Mouse (Mus musculus) small intestine, adult 2 months (tissue): Measurements from ENCODE around the gene Lpcat4.

Source experiments
- CTCF ChIP-seq: fragments of 200-500 bp; IDR thresholded peaks from 2 replicates; pipeline ENCODE4 v1.5.1; 2012; ENCODE audit warnings: low read depth, mild to moderate bottlenecking, control low read depth, inconsistent platforms, low read length, moderate library complexity, mixed read lengths; ENCODE audit not compliant: insufficient replicate concordance, insufficient read length; ENCODE audit errors: extremely low read depth
- POLR2A ChIP-seq: fragments of 200-500 bp; IDR thresholded peaks from 2 replicates; pipeline ENCODE4 v1.6.1; 2012; ENCODE audit warnings: low read depth, mild to moderate bottlenecking, control low read depth, inconsistent platforms, low read length, moderate library complexity

DNA sequence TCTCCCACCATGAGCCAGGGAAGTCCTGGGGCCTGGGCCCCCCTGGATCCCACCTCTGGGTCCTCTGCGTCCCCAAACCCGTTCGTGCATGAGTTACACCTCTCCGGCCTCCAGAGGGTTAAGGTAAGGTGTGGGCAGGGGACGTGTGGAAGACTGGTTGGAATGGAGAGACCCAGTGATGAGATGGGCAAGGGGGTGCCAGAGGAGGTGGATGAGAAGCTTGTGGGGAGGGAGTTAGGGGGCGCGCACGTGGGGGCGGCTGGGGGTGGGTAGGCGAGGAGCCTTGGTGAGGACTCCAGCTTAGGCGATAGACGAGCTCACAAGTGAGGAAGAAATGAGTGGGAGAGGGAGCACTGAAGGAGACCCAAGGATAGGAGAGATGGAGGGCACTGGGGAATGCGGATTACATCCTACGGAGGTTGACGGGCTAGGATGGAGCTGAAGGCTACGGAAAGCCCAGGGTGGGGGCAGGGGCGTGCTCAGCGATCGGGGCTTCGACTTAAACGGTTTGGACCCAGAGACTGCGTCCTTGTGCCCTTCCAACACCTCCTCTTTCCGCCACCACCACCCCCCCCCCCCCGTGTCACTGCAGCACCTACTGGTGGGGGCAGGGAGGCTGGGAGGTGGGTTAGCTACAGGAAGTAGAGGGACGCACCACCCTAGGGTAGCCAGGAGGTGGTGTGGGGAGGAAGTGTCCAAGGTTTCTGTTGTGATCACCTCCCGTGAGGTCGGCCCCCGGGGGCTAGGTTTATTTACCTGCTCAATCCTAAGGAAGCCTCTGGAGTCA lies 860 bp downstream of the Lpcat4 start:
- TF ChIP-seq POLR2A (no peak; the same call in 1 of the 2 replicates), CTCF (no peak)
